Mouse (Mus musculus) stomach, postnatal 0 days (tissue): Measurements from ENCODE around the gene Rnaset2a. TPM values are rescaled to one million over a fixed set of nuclear protein-coding genes. Genes with fewer than 3 reads are reported as not detected.
"Not testable (repeated sequence)": the region's sequence is repeated elsewhere in the genome, so short reads cannot be mapped to it uniquely, and the experiment has no call there.

Source experiments
- ATAC-seq: fragments of 200-750 bp; cut with Nextera tagmentation; 2 replicates; pipeline ENCODE4 v1.8.0; 2017; ENCODE audit not compliant: low FRiP score, low TSS enrichment
- DNase-seq: peaks from one replicate; pipeline ENCODE4 v3.0.0-alpha.2; 2016; ENCODE audit warnings: low spot score
- H3K27ac ChIP-seq: fragments of 300-500 bp; sonication (generic); replicated peaks from 2 replicates; pipeline ENCODE4 v1.5.1; 2014; ENCODE audit warnings: mild to moderate bottlenecking, control low read depth
- H3K27me3 ChIP-seq: fragments of 300-500 bp; sonication (generic); 2 replicates; pipeline ENCODE4 v1.6.1; 2014; ENCODE audit warnings: low read length; ENCODE audit not compliant: control insufficient read depth, insufficient read depth
- H3K36me3 ChIP-seq: fragments of 300-500 bp; sonication (generic); 2 replicates; pipeline ENCODE4 v1.6.1; 2014; ENCODE audit warnings: low read length, mixed read lengths; ENCODE audit not compliant: control insufficient read depth, insufficient read depth
- H3K4me1 ChIP-seq: fragments of 300-500 bp; sonication (generic); replicated peaks from 2 replicates; pipeline ENCODE4 v1.6.1; 2014; ENCODE audit warnings: antibody characterized with exemption; ENCODE audit not compliant: control insufficient read depth, insufficient read depth
- H3K4me2 ChIP-seq: fragments of 300-500 bp; sonication (generic); replicated peaks from 2 replicates; pipeline ENCODE4 v1.6.1; 2014; ENCODE audit warnings: low read depth, mild to moderate bottlenecking, control low read depth, moderate library complexity
- H3K4me3 ChIP-seq: fragments of 300-500 bp; sonication (generic); 2 replicates; pipeline ENCODE4 v1.5.1; 2014; ENCODE audit warnings: low read depth, low read length, control low read depth
- H3K9ac ChIP-seq: fragments of 300-500 bp; sonication (generic); 2 replicates; pipeline ENCODE4 v1.6.1; 2014; ENCODE audit warnings: mild to moderate bottlenecking, low read length, control low read depth, mixed read lengths
- H3K9me3 ChIP-seq: fragments of 300-500 bp; sonication (generic); 2 replicates; pipeline ENCODE4 v1.6.1; 2016; ENCODE audit warnings: low read length; ENCODE audit not compliant: control insufficient read depth
- CTCF ChIP-seq: IDR thresholded peaks from 2 replicates; pipeline ENCODE4 v1.5.1; 2016; ENCODE audit warnings: antibody characterized with exemption, low read depth, mild to moderate bottlenecking, moderate library complexity
- EP300 ChIP-seq: optimal IDR thresholded peaks from 2 replicates; pipeline ENCODE3; 2016; ENCODE audit warnings: antibody characterized with exemption
- WGBS: fragments of 180-500 bp; shearing (Covaris S2); extraction: QIAGEN DNeasy Blood & Tissue Kit; methylation state at CpG from one replicate; pipeline ENCODE4 v1.1.7; 2014; 5-methylcytosine and 5-hydroxymethylcytosine counted together
- polyA plus RNA-seq: library from polyadenylated mRNA; unstranded; fragments of >200 nt; fragmentation: Nextera tagmentation; extraction: Ambion mirVana; gene quantifications from 2 replicates; pipeline ENCODE4 v1.2.1, GENCODE M21; 2015

Gene Rnaset2a
- polyA plus RNA-seq, 1 experiment from 2014 or later = 44.8 TPM

DNA sequence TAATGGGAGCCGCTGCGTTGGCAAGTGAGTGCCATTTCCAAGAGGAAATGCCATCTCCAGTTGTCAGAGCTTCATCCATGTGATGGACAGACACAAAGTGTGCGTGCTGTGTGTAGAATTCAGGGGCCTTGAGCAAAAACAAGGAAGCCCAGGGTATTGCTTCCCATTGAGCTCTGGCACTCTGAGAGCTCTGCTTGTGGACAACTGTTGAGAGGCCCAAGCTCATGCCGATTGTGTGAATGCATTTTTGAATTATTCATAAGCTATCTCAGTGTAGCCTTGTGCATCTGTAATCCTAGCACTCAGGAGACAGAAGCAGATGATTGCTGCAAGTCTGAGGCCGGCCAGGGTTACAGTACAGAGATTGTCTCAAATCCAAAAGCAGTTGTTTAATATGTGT, 29.2 kb upstream of the Rnaset2a start:
- no peaks in the 10 kb centered on the region for H3K4me1 ChIP-seq
- no peak overlapping the region for H3K4me2 ChIP-seq
- DNase-seq (no peak), ATAC-seq (no peak)
- no peaks in the 10 kb centered on the region for H3K9me3 ChIP-seq
- TF ChIP-seq CTCF (no peak), EP300 (no peak)
- H3K36me3 ChIP-seq = peaks cover 13% of the 10 kb centered on the region
- no peak overlapping the region for H3K4me3 ChIP-seq
- no peak overlapping the region for H3K27ac ChIP-seq
- H3K9ac ChIP-seq = no peak overlapping the region
- H3K27me3 ChIP-seq = no peaks in the 10 kb centered on the region
- 93% methylated on average over 5 of the region's 5 CpGs for WGBS

DNA sequence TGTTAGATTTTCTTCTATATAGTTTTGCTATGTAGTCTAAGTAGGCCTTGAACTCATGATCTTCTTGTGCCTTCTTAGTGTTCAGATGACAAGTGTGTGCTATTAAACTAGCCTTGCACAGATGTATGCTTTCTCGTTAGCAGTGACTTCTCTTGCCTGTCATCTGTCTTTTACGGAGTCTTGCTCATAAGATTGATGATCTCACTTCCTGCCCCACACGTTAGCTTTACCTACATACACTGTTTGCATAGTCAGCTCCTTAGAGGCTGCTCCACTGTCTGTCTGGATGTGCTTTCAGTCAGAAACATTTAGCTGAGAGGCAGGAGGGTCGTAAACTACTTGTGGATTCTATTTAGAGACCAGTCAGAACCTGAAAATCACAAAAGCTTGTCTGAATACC, 23.2 kb upstream of the Rnaset2a start:
- H3K4me3 ChIP-seq = no peak overlapping the region
- 40% methylated on average over 4 of the region's 4 CpGs for WGBS
- H3K4me2 ChIP-seq = no peak overlapping the region
- ATAC-seq (no peak), DNase-seq (no peak)
- TF ChIP-seq CTCF (no peak), EP300 (no peak)
- H3K9me3 ChIP-seq = no peaks in the 10 kb centered on the region
- no peak overlapping the region for H3K9ac ChIP-seq
- peaks cover 16% of the 10 kb centered on the region for H3K36me3 ChIP-seq
- H3K27me3 ChIP-seq = no peaks in the 10 kb centered on the region
- no peaks in the 10 kb centered on the region for H3K4me1 ChIP-seq
- no peak overlapping the region for H3K27ac ChIP-seq

DNA sequence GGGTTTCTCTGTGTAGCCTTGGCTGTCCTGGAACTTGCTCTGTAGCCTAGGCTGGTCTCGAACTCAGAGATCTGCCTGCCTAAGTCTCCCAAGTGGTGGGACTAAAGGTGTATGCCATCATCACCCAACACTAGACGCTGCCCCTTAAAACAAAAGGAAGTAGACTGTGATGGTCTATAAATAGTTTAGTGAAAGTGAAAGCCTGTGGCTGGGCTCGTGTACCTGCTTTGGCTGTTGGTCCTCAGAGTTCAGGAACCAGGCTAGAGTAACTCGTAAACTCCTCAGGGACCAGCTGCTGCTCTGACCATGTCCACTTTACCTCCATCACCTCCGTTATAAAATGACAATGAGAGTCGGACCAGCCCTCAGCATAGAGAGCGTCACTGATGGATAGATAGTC, 22.4 kb upstream of the Rnaset2a start:
- TF ChIP-seq EP300 = no peak
- no peak for TF ChIP-seq CTCF
- Histone ChIP-seq H3K36me3 (peaks cover 13% of the 10 kb centered on the region), H3K9me3 (no peaks in the 10 kb centered on the region), H3K27ac (no peak overlapping the region), H3K4me3 (no peak overlapping the region), H3K4me2 (no peak overlapping the region), H3K4me1 (no peaks in the 10 kb centered on the region), H3K27me3 (no peaks in the 10 kb centered on the region), H3K9ac (no peak overlapping the region)
- no peak for ATAC-seq
- no peak for DNase-seq
- WGBS = 86% methylated on average over 7 of the region's 7 CpGs

DNA sequence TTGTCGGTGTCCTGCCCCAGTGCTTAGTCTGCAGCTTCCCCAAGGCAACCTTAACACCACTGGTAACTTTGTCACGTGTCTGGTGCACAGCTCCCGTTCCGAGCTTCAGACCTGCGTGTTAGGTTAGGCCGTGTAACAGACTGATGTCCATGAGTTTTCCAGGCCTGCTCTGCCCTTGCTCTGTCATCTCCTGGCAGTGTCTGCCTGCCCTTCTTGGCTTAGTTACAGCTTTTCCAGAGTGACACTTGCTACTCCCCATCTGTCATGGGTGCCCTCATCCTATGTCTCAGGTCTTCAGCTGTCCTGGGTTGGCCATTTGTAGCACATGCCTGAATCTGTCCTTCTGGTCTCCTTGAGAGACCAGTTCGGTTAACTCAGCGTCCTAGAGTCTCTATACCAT, 19.5 kb upstream of the Rnaset2a start:
- not testable (repeated sequence) for H3K9me3 ChIP-seq, H3K4me3 ChIP-seq, H3K27me3 ChIP-seq, ATAC-seq, H3K27ac ChIP-seq, DNase-seq, H3K36me3 ChIP-seq, H3K9ac ChIP-seq, H3K4me2 ChIP-seq, H3K4me1 ChIP-seq
- 96% methylated on average over 5 of the region's 8 CpGs for WGBS

DNA sequence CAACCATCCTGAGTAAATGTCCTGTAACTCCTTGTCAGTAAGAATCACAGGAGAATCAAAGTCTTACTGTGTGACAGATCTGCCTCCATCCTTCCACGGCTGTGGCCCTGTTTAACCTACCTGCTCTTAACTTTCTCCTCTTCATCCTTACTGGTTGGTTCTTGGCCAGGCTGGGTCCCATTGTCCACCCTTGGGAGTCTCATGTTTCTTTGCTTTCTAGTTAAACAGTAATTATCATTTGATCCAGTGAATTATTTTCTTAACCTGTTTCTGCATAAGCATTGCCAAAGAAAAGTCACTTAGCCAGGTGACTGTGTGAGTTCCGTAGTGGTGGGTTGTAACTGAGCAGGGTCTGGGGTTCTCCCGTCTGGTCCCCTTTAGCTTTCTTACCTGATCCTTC, 18.6 kb upstream of the Rnaset2a start:
- not testable (repeated sequence) for ATAC-seq

DNA sequence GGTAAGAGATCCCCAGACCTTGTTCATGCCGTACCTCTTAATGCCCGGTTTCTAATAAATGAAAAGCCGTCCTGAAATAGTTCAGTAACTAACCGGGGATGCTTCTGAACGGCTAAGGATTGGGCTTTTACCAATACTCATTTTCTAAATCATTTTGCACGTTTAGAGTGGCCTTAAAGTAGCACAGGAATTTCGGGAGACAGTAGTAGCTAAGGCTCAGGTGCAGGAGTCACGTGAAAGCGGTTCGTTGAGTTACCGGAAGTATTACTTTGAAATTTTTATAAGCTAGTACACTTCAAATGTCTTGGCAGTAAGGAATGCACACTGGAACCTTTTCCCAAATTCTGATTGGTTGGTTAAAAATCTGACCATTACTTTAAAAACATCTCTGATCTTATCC, 18.1 kb upstream of the Rnaset2a start:
- H3K36me3 ChIP-seq, H3K27ac ChIP-seq, H3K9me3 ChIP-seq, ATAC-seq, H3K27me3 ChIP-seq, H3K4me1 ChIP-seq, DNase-seq, H3K9ac ChIP-seq: not testable (repeated sequence)
- Histone ChIP-seq H3K4me2 (peak overlapping the region; percentile 31), H3K4me3 (peak overlapping the region; percentile 43)
- WGBS = 0% methylated on average over 10 of the region's 11 CpGs

More for the DNA sequence above, 18.6 kb upstream of the Rnaset2a start:
- not testable (repeated sequence) for H3K4me1 ChIP-seq, H3K27ac ChIP-seq, DNase-seq, H3K9me3 ChIP-seq, H3K36me3 ChIP-seq, H3K9ac ChIP-seq, H3K27me3 ChIP-seq
- no CpG with 5 or more reads among the region's 3 CpGs for WGBS
- 0 out of 2 replicates have a peak overlapping the region, but pooled peaks have one; percentile 43 for H3K4me3 ChIP-seq
- H3K4me2 ChIP-seq = peak overlapping the region; percentile 31; the same call in 1 of the 2 replicates

DNA sequence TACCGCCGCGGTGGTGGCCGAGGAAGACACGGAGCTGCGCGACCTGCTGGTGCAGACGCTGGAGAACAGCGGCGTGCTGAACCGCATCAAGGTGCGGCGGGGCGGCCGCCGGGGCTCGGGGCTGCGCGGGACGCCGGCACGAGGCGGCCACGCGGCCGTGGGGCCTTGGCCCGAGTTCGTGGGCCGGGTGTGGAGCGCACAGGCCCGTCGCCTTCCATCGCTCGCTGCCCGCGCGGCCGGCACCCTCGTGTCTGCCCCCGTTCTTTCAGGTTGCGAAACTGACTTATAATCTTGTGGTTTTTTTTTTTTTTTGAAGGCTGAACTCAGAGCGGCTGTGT, 17.7 kb upstream of the Rnaset2a start:
- peak; percentile 39 for DNase-seq
- not testable (repeated sequence) for H3K36me3 ChIP-seq, ATAC-seq, H3K9me3 ChIP-seq, H3K4me1 ChIP-seq, H3K27me3 ChIP-seq
- Histone ChIP-seq H3K27ac (peak overlapping the region; percentile 65; the same call in 1 of the 2 replicates), H3K4me3 (peak overlapping the region; percentile 43), H3K4me2 (peak overlapping the region; percentile 31), H3K9ac (peak overlapping the region; percentile 52; the same call in 1 of the 2 replicates)
- under 1% methylated on average over 36 of the region's 42 CpGs for WGBS

DNA sequence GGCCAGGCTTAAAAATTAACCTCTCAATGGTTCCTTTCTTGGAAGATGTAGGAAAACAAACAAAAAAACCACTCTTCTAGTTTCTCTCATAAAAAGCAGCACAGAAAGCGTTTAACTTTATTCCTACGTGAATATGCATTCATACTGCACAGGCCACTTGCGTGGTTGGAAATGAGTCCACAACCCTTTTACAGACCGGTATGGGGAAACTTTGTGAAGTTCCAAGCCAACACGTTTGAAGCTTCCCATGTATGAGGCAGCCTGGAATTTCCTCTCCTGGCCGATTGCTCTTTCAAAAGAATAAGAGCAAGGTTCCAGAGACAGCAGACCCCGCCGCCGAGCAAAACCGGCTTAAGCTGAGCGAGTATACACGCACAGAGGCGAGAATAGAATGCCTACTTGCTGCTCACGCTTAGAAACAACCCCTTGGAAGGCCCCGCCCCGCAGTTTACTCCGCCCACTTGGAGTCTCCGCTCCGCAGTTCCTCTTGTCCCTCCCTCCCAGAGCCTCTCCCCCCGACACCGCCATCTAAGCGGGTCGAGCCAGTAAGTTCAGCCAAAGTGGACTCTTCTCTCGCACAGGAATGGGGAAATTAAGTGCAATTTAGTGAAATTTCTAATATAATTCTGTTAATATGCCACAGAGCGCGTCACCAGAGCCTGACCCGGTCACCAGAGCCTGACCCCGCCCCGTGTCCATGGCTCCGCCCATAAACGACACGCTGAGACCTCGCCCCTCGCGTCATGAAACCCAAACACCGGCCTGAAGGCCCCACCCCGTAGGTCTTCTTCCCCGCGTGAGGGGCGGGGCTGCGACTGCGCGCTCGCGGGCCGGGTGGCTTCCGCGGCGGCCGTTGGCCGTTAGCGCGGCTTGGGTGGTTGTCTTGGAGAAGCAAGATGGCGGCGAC, 17.1 kb upstream of the Rnaset2a start, which contains the start of gene Fgfr1op:
Gene Fgfr1op, plus strand, starts transcription at position 801 of the 907 bp plus-strand sequence.
- H3K27me3 ChIP-seq, DNase-seq, H3K4me1 ChIP-seq, H3K36me3 ChIP-seq, H3K9me3 ChIP-seq: not testable (repeated sequence)
- H3K27ac ChIP-seq = peak within 1 kb of the TSS; percentile 65; the same call in 1 of the 2 replicates
- H3K4me2 ChIP-seq = peak within 1 kb of the TSS; percentile 33
- peak within 1 kb of the TSS; percentile 43 for H3K4me3 ChIP-seq
- 2% methylated on average over 10 of the region's 55 CpGs for WGBS
- peak within 1 kb of the TSS; percentile 52; the same call in 1 of the 2 replicates for H3K9ac ChIP-seq
- peak; percentile 98 for ATAC-seq
